Mouse (Mus musculus) bone marrow macrophage, adult 2 months (primary cell): ENCODE results near the gene Ccsap. TPM values are rescaled to one million over a fixed set of nuclear protein-coding genes. Genes with fewer than 3 reads are reported as not detected.
A peak's percentile ranks its signal among the peaks of the same experiment; 100 is the strongest.

ENCODE experiments used
- H3K27ac ChIP-seq: 2 replicates; pipeline ENCODE4 v1.5.1; 2012; ENCODE audit warnings: low read depth, low read length; ENCODE audit not compliant: insufficient read depth
- H3K4me1 ChIP-seq: 2 replicates; pipeline ENCODE4 v1.6.1; 2012; ENCODE audit warnings: low read length; ENCODE audit not compliant: control insufficient read depth, insufficient read depth
- H3K4me3 ChIP-seq: 2 replicates; pipeline ENCODE4 v1.5.1; 2012; ENCODE audit warnings: mild to moderate bottlenecking, low read length, moderate library complexity; ENCODE audit not compliant: insufficient read depth
- CTCF ChIP-seq: IDR thresholded peaks from 2 replicates; pipeline ENCODE4 v1.5.1; 2012; ENCODE audit warnings: low read depth, mild to moderate bottlenecking, low read length, moderate library complexity
- POLR2A ChIP-seq: IDR thresholded peaks from 2 replicates; pipeline ENCODE4 v1.6.1; 2012; ENCODE audit warnings: mild to moderate bottlenecking, low read depth, low read length, borderline replicate concordance
- polyA plus RNA-seq: library from polyadenylated mRNA; stranded (reverse); fragments of >200 nt; gene quantifications from 2 replicates; pipeline ENCODE4 v1.2.4, GENCODE M21; 2012; ENCODE audit not compliant: missing spikeins, insufficient read depth, insufficient read length

Gene Ccsap
- polyA plus RNA-seq, 1 experiment: 5.9 TPM

DNA sequence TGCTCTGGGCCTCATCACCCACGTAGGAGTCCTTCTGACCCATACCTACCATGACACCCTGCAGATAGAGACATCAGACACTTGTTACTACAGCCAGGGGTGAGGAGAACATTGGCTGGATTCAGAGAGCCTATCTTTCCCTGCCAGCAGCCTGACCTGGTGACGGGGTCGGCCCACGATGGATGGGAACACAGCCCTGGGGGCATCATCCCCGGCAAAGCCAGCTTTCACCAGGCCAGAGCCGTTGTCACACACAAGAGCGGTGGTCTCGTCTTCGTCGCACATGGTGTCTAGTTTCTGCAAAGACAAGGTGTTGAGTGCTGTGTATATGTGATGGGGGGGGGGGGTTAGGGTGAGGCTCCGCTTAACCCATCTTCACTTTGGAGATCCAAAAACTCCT, 33.4 kb upstream of the Ccsap start:
- no peak for TF ChIP-seq CTCF
- TF ChIP-seq POLR2A: no peak
- Histone ChIP-seq H3K4me3 (no peak overlapping the region), H3K27ac (no peak overlapping the region), H3K4me1 (peaks cover 3% of the 10 kb centered on the region; the same call in 1 of the 2 replicates)

DNA sequence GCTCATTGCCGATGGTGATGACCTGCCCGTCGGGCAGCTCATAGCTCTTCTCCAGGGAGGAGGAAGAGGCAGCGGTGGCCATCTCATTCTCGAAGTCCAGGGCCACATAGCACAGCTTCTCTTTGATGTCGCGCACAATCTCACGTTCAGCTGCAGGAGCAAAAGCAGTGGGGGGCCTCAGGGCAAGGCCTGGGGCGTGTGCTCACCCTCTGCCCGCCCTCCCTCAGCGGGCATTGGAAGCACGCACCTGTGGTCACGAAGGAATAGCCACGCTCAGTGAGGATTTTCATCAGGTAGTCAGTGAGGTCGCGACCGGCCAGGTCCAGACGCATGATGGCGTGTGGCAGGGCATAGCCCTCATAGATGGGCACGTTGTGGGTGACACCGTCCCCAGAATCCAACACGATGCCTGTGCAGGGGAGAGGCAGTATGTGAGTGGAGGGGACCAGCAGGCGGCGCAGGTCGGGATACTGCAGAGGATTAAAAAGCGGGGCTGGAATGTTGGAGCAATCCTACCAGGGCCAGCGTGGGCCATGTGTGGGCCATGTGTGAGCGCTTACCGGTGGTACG, 32.7 kb upstream of the Ccsap start:
- no peak for TF ChIP-seq CTCF
- no peak for TF ChIP-seq POLR2A
- peak overlapping the region; percentile 4; the same call in 1 of the 2 replicates for H3K4me3 ChIP-seq
- H3K4me1 ChIP-seq: peaks cover 3% of the 10 kb centered on the region; the same call in 1 of the 2 replicates
- H3K27ac ChIP-seq: no peak overlapping the region

DNA sequence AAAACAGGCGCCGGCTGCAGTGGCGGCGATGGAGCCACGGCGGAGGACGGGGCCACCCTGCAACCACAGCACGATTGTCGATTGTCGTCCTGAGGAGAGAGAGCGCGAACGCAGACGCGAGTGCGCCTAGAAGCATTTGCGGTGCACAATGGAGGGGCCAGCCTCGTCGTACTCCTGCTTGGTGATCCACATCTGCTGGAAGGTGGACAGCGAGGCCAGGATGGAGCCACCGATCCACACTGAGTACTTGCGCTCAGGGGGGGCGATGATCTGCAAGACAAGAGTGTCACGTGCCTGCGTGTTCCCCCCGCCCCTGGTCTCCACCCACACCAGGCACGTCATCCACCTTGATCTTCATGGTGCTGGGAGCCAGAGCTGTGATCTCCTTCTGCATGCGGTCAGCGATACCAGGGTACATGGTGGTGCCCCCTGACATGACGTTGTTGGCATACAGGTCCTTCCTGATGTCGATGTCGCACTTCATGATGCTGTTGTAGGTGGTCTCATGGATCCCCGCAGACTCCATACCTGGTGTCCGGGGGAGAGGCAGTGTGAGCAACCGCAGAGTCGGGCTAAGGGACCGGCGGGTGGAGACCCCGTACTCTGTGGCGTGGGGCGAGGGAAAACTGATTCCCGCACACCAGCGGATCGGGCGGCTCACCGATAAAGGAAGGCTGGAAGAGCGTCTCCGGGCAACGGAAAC, 32.0 kb upstream of the Ccsap start:
- Histone ChIP-seq H3K4me1 (peaks cover 5% of the 10 kb centered on the region; the same call in 1 of the 2 replicates), H3K4me3 (peak overlapping the region; percentile 4), H3K27ac (no peak overlapping the region)
- TF ChIP-seq CTCF (no peak), POLR2A (no peak)

DNA sequence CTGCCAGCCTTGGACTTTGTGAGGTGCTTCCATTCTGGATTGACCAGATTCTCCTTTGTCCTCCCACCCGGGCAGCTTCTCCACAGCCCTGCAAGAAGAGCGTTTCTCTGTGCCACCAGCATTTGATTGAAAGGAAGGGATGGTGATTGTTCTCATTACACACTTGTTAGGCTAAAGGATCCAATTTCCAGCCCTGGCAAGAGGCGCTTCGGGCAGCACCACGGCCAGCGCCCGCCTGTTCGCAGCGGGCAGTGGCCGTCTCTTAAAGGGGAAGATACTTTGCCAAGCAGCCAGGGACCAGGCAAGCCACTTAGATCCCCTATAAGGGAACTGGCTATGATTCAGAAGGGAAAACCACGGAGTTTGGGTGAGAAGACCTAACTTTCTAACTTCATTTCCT, 31.3 kb upstream of the Ccsap start:
- peaks cover 11% of the 10 kb centered on the region for H3K4me1 ChIP-seq
- peak overlapping the region; percentile 4; the same call in 1 of the 2 replicates for H3K4me3 ChIP-seq
- no peak for TF ChIP-seq POLR2A
- no peak for TF ChIP-seq CTCF
- H3K27ac ChIP-seq: no peak overlapping the region

DNA sequence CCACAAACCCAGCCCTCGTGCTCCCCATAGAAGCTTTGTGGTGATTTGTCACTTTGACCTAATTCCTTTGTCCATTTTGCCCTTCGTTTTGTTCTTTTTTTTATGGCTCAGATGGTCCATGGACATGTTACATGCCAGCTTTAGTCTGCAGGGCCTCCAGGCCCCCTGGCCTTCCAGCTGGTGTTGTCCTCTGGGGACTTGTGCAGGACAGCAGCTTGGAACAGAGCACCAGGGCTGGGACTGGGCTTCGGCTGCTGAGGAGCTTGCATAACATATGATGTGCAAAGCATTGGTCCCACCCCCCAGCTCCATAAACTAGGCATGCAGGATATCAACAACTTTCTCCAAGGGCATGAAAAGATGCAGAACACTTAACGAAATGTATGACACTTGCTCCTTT, 29.8 kb upstream of the Ccsap start:
- H3K27ac ChIP-seq: no peak overlapping the region
- peaks cover 25% of the 10 kb centered on the region for H3K4me1 ChIP-seq
- no peak overlapping the region for H3K4me3 ChIP-seq
- no peak for TF ChIP-seq CTCF
- TF ChIP-seq POLR2A: no peak

DNA sequence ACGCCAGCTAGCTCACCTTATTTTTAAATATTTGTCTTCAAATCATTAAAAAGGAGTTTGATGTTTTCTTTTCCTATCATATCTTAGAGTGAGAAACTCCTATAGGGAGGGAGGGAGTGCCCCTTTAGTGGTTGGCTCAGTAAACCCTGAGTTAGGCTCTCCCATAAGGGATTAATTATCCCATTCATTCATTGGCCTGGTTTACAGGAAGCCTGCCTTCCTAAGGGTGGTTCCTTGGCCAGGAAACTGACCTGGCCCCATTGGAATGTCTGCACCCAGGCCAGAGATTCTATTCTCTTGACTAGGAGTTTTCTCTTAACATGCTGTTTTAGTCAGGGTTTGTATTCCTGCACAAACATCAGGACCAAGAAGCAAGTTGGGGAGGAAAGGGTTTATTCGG, 27.9 kb upstream of the Ccsap start:
- TF ChIP-seq POLR2A: no peak
- TF ChIP-seq CTCF: no peak
- no peak overlapping the region for H3K27ac ChIP-seq

DNA sequence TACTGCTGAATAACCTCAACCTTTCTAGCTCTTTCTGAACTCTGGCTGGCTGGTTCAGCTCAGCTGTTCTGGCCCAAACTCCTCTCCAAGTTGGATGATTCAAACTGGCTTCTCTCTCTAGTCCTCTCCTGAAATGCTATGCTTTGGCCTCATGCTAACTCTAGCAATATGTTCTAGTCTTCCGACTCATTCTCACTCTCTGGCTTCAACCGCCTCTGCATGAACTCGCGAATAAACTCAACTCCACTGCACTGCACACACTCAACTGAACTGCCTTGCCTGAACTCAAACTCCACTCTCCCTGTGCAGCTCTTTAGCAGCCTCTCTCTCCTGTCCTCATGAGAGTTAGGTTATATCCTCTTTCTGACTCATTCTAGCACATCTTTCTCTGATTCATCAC, 27.2 kb upstream of the Ccsap start:
- Histone ChIP-seq H3K27ac (peak overlapping the region; percentile 7; the same call in 1 of the 2 replicates), H3K4me1 (peaks cover 48% of the 10 kb centered on the region), H3K4me3 (no peak overlapping the region)
- no peak for TF ChIP-seq POLR2A
- TF ChIP-seq CTCF: no peak

More for the DNA sequence above, 27.9 kb upstream of the Ccsap start:
- H3K4me3 ChIP-seq: no peak overlapping the region
- H3K4me1 ChIP-seq: peaks cover 42% of the 10 kb centered on the region

DNA sequence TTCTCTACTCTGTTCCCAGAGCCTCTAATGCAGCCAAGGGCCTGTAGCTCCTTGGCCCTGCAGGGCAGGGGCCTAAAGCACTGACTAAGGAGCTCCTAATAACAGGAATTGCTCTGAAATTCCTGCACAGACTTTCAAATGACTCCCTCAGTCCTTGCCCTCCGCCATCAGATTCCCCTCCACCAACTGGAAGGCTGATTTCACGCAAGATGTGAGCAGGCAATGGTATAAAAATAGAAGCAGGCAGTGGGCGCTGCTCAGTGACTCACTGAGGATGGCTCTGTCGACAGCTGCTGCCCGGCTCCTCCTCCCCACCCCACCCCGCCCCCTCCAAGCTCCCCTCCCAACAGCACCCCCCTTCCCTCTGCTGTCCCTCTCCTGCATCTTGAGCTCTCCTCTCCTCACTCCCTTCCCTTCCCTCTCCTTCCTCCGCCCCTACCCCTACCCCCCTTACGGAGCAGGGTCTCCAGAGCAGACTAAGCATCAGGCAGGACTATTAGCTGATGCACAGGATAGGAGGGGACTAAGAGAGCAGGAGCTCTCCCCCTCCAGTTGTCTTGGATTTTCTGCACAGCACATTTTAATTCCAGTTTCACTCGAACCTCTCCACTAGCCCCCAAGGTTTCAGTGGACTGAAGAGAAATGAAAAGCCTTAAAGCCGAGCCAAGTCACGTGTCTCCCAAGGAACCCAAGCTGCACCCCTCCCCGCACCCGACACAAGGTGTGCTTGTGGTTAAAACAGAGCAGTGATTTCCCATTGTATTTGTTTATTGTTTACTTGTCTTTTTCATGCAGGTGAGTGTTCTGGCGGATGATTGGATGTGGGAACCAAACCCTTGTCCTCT, 24.9 kb upstream of the Ccsap start:
- TF ChIP-seq CTCF (no peak), POLR2A (no peak)
- Histone ChIP-seq H3K27ac (peak overlapping the region; percentile 80), H3K4me1 (peaks cover 67% of the 10 kb centered on the region), H3K4me3 (no peak overlapping the region)

DNA sequence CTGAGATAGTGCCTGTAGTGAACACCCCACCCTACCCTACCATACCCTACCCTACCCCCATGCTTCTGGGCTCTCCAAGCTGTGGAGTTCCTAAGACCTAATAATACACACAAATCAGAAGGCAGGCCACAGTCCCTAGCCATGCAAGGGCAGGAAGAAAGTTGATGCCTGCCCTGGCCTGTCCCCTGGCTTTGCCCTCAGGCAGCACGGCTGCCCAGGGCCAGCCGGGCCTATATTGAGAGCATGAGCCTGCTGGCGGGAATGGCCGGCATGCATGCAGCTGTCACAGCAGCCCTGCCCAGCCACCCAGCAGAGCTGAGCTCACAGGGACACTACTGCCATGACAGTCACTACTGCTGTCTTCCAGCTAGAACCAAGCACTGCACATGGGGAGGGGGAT, 23.1 kb upstream of the Ccsap start:
- H3K4me3 ChIP-seq: no peak overlapping the region
- TF ChIP-seq CTCF (no peak), POLR2A (no peak)

More for the DNA sequence above, 23.1 kb upstream of the Ccsap start:
- Histone ChIP-seq H3K4me1 (peaks cover 81% of the 10 kb centered on the region), H3K27ac (peak overlapping the region; percentile 63)
